Mouse (Mus musculus): ENCODE data around the gene Lsm3. TPM values are rescaled to one million over a fixed set of nuclear protein-coding genes. Genes with fewer than 3 reads are reported as not detected.

Gene Lsm3
- polyA plus RNA-seq, 1 experiment from 2014 or later: 271 TPM

GRCm38 (mm10) chr6:91563031-91563430 is 47.3 kb downstream of the Lsm3 start:
- Histone ChIP-seq H3K27me3 (no peaks in the 10 kb centered on the region), H3K4me3 (no peak overlapping the region), H3K36me3 (no peaks in the 10 kb centered on the region), H3K4me2 (replicated peaks) (no peak overlapping the region), H3K9ac (no peak overlapping the region), H3K4me1 (0 out of 2 replicates have a peak, but pooled peaks cover 5% of the 10 kb centered on the region), H3K9me3 (no peaks in the 10 kb centered on the region), H3K27ac (no peak overlapping the region)
- ATAC-seq (ENCODE audit: low FRiP score, low read depth): no peak
- 79% methylated on average over 3 of the region's 3 CpGs for WGBS

GRCm38 (mm10) chr6:91566407-91566806 is 50.7 kb downstream of the Lsm3 start:
- WGBS: 41% methylated on average over 9 of the region's 9 CpGs
- Histone ChIP-seq H3K27ac (no peak overlapping the region), H3K4me2 (replicated peaks) (no peak overlapping the region), H3K9me3 (no peaks in the 10 kb centered on the region), H3K4me3 (no peak overlapping the region), H3K9ac (no peak overlapping the region), H3K36me3 (no peaks in the 10 kb centered on the region), H3K4me1 (0 out of 2 replicates have a peak, but pooled peaks cover 5% of the 10 kb centered on the region), H3K27me3 (no peaks in the 10 kb centered on the region)
- no peak for ATAC-seq (ENCODE audit: low FRiP score, low read depth)

Other genes with a start within 250 kb of the Lsm3 start
- gene Wnt7a, start 104.6 kb upstream of the Lsm3 start, polyA plus RNA-seq (2015; fragmentation: Nextera tagmentation; extraction: Ambion mirVana): 5.6 and 6.7 TPM in 2 replicates
- 22.3 and 22.6 TPM in 2 replicates for gene Chchd4, start 42.4 kb upstream of the Lsm3 start, polyA plus RNA-seq (2015; fragmentation: Nextera tagmentation; extraction: Ambion mirVana)
- 61.2 and 64.4 TPM in 2 replicates for gene Tmem43, start 42.2 kb upstream of the Lsm3 start, polyA plus RNA-seq (2015; fragmentation: Nextera tagmentation; extraction: Ambion mirVana)
- gene Xpc, start within 50 bp of the Lsm3 start, polyA plus RNA-seq (2015; fragmentation: Nextera tagmentation; extraction: Ambion mirVana): 19.9 and 21.7 TPM in 2 replicates
- gene Slc6a6, start 168.1 kb downstream of the Lsm3 start, polyA plus RNA-seq (2015; fragmentation: Nextera tagmentation; extraction: Ambion mirVana): 48.7 and 51.1 TPM in 2 replicates